Mouse (Mus musculus): ENCODE results near the gene Rabep1.

Gene Rabep1

GRCm38 (mm10) chr11:70844559-70845456, at the start of gene Rabep1:
Gene Rabep1, plus strand, starts transcription at chr11:70844778.
- DNase-seq (ENCODE audit: low spot score): peak; percentile 60

DNA sequence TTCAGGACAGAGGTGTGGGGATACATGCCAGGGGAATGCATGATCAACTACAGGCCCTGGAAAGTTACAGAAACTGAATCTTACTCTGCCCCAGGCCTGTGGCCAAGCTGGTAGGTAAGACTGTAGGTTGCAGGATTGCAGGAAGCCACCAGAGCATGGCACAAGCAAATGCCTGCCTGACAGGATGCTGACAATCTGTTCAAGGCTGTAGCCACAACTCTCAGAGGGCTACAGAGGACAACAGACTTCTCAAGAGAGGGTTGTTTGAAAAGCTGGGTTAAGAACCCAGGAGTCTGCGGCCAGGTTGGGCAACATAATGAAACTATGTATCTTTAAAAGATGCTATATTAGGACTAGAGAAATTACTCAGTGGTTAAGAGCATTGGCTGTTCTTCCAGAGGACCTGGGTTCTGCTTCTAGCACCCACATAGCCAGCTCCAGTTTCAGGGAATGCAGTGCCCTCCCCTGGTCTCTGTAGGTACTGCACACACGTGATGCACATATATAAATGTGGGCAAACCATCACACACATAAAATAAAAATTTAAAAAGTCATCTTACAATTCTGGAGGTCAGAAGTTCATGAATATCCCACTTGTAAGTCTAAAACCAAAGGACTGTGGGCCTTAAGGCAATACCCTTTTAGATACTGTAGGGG, 42.2 kb upstream of the Rabep1 start:
- no peak for DNase-seq (ENCODE audit: low spot score)

DNA sequence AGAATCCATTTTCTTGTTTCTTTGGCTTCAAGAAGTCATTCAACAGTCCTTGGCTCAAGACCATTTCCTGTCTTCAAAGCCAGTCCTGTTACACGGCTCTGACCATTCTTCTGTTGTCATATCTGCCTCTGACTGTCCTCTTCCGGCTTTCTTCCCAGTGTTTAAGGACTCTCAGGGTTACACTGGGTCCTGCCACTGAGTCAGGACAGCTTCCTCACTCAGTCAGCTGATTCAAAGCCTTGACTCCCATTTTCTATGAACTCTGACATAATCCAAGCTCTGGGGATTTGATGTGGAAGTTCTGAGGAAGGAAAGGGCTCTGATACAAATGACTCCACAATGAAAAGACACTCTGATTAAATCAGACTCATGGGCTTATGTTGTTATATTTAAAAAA, 41.7 kb upstream of the Rabep1 start:
- no peak for DNase-seq (ENCODE audit: low spot score)

- no peak for DNase-seq (ENCODE audit: low spot score)
These were observed 40.8 kb upstream of the Rabep1 start for GRCm38 (mm10) chr11:70803711-70804200.

- no peak for DNase-seq (ENCODE audit: low spot score)
These were observed 40.2 kb upstream of the Rabep1 start for GRCm38 (mm10) chr11:70804395-70804794.

- no peak for DNase-seq (ENCODE audit: low spot score)
These were observed 38.9 kb upstream of the Rabep1 start for GRCm38 (mm10) chr11:70805641-70806175.

- no peak for DNase-seq (ENCODE audit: low spot score)
These were observed 37.9 kb upstream of the Rabep1 start for GRCm38 (mm10) chr11:70806697-70807096.

- DNase-seq (ENCODE audit: low spot score): no peak
These were observed 36.9 kb upstream of the Rabep1 start for GRCm38 (mm10) chr11:70807630-70808029.

DNA sequence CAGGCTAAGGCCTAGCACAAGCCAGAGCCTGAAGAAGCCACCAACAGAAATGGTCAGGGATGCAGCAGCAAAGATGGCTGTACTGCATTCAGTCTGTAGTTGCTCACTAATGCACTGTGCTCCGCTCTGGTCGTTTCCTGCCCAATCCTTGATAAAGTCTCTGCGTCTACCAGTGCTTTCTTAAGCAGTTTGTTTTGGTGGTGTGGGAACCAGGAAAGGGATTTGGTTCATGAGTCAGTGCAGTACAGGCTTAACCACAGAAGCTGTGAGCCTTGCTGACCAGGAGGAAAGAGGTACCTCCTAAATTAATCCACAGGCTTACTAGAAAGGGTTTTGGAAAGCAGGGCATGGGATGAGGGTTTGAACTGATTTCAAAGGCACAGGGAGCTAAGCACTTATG, 36.5 kb upstream of the Rabep1 start:
- no peak for DNase-seq (ENCODE audit: low spot score)

DNA sequence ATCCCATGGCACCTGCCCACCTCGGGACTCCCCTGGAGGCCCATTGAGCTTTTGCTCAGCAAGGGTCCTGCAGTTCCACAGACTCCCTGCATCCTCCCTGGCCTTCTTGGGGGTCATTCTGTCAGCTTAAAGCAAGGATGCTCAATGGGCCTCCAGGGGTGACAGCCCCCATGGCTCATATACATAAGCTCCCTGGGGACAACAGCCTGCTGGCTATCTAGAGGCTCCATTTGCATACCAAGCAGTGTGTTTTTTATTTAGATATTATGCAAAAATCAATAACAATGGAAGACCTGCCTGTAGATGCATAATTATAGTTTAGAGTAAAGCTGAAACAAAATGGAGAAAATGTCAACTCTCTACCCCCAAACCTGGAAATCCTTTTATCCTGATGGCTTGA, 35.6 kb upstream of the Rabep1 start:
- no peak for DNase-seq (ENCODE audit: low spot score)

DNA sequence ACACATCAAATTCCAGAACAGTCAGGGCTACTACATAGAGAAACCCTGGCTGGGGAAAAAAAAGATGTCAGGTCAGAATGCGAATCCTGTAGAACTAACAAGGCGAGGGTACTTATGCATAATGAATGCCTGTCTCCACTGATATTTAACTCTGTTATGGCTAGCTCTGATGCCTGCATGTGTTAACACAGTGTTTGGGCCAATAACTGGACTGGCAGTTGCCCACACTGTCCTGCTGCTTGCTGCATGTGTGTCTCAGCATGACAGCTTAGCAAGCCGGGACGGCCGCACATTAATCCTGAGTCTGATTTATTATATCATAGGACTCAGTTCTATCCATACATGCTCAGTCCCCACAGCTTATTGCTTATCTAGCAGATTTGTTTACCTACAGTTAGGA, 33.5 kb upstream of the Rabep1 start:
- no peak for DNase-seq (ENCODE audit: low spot score)

DNA sequence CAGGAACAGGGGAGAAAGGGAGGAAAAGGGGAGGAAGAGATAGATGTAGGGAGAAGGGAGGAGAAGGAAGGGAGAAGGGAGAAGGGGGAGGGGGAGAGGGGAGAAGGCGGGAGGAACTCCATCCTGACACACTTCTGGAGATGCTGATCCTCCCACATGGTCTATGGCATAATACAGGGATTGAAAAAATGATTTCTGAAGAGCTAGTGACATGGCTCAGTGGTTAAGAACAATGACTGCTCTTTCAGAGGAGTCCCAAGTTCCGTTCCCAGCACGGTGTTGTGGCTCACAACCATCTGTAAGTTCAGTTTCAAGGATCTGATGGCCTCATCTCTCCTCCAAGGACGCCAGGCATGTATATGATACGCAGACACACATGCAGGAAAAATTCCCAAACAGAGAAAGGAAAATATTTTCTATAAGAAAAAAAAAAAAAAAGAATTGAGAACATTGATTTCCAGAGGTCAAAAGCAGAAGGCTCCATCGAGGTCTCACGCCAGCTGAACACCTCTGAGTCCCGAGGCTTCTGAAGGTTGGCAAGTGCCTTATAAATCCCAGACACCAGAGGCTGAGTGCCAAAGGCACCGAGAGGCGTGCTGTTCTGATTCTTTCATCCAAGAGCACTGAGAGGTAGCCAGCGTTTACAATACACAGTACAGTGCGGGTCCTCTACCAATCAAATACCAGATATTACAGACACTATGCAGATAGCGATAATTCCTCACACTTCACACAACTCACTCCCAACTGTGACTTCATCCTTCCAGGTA, 32.9 kb upstream of the Rabep1 start:
- no peak for DNase-seq (ENCODE audit: low spot score)

DNA sequence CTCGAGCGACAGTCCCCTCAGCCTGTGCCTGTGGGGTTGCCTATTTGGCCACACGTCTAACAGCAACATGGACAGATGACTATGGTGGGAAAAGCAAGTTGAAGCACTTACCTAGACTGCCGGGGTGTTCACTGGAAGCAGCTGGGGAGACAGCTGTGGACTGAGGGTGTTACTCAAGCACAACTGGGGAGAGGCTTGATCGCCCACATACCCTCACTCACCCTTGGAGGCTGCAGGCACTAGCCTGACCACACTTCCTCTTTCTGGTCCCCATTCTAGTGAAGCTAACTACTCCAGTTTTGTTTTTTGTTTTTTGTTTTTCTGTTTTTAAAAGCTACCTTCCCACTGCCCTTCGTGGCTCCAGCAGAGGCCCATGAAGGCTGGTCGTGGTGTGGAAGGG, 32.2 kb upstream of the Rabep1 start, which contains the start of gene Scimp:
TSS of gene Scimp (minus strand) at position 222 of the 400 bp plus-strand sequence.
- DNase-seq (ENCODE audit: low spot score): no peak

- DNase-seq (ENCODE audit: low spot score): no peak
These were observed 29.5 kb upstream of the Rabep1 start for GRCm38 (mm10) chr11:70815071-70815470.

DNA sequence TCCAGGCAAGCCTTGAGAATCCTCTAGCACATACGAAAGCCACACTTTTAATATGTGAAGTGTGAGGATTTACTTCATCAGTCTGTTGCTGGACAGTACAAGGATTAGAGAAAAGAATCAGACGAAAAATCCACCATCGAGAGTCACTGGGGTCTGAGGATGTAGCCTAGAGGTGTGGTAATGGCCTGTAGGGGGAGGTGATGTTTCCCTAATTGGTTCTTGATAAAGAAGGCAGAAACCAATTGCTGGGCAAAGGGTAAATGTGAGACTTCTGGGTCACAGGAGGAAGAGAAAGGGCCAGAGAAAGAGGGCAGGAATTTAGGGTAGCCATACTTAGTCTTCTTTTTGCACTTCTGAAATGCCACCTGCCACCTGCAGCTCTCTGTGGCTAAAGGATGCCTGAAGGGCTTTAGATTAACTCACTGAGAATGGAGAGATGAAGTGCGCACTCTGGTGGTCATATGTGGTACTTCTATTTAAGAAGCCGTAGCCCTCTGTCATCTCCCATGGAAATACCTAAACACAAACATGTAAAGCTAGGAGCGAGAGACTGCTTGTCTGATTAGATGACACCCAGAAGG, 29.0 kb upstream of the Rabep1 start:
- DNase-seq (ENCODE audit: low spot score): peak; percentile 71

- DNase-seq (ENCODE audit: low spot score): no peak
These were observed 27.8 kb upstream of the Rabep1 start for GRCm38 (mm10) chr11:70816770-70817169.

DNA sequence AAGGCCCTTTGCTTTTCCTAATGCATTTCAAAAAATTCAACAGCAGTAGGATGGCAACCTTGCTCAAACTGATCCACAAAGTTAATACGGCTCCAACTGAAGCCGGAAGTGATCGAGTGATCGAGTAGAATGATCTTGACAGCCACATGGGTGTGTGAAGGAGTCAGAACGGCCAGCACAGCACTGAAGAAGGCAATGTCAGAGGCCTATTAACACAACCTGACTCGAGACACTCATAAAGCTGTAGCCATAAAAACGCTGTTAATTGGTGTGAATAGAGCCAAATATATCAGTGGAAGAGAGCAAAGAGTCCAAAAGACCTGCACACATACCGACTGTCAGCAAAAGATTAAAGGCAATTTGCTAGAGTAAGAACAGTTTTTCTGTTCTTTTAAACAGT, 24.5 kb upstream of the Rabep1 start:
- DNase-seq (ENCODE audit: low spot score): no peak

GRCm38 (mm10) chr11:70821728-70822591, 22.6 kb upstream of the Rabep1 start:
- no peak for DNase-seq (ENCODE audit: low spot score)

GRCm38 (mm10) chr11:70826207-70826606, 18.4 kb upstream of the Rabep1 start:
- no peak for DNase-seq (ENCODE audit: low spot score)

- DNase-seq (ENCODE audit: low spot score): no peak
These were observed 15.5 kb upstream of the Rabep1 start for GRCm38 (mm10) chr11:70828975-70829615.

Data from layer of hippocampus, adult 9-10 months (tissue).